Mouse (Mus musculus) kidney, adult 8-10 months (tissue): ENCODE data around the gene Pbld1.
"Not testable (repeated sequence)": the region's sequence is repeated elsewhere in the genome, so short reads cannot be mapped to it uniquely, and the experiment has no call there.

Experiments
- DNase-seq, 2 experiments: peaks; one replicate each; pipeline ENCODE4 v3.0.0; 2022

The Pbld1 gene

GRCm38 (mm10) chr10:63043154-63043553 is 16.8 kb upstream of the Pbld1 start:
- no peak for DNase-seq

- no peak for DNase-seq
These were observed 12.2 kb upstream of the Pbld1 start for GRCm38 (mm10) chr10:63047751-63048150.

- DNase-seq = peak in 1 of 2 experiments; percentile 51
These were observed 10.9 kb upstream of the Pbld1 start for GRCm38 (mm10) chr10:63049106-63049505.

GRCm38 (mm10) chr10:63051267-63051666 is 8.7 kb upstream of the Pbld1 start:
- no peak for DNase-seq

- DNase-seq = no peak
These were observed 8.0 kb upstream of the Pbld1 start for GRCm38 (mm10) chr10:63052011-63052410.

GRCm38 (mm10) chr10:63053007-63053406 is 7.0 kb upstream of the Pbld1 start:
- no peak for DNase-seq

GRCm38 (mm10) chr10:63054071-63054470 is 5.9 kb upstream of the Pbld1 start:
- DNase-seq = not testable (repeated sequence)

- no peak for DNase-seq
These were observed 5.4 kb upstream of the Pbld1 start for GRCm38 (mm10) chr10:63054586-63054985.

- DNase-seq = peak; percentile 71 to 75
These were observed 2.8 kb upstream of the Pbld1 start for GRCm38 (mm10) chr10:63056966-63057750.

GRCm38 (mm10) chr10:63060406-63060805 is 444 bp downstream of the Pbld1 start:
- DNase-seq = peak; percentile 85 to 86

GRCm38 (mm10) chr10:63061266-63061665 is 1.3 kb downstream of the Pbld1 start:
- peak; percentile 63 to 78 for DNase-seq

GRCm38 (mm10) chr10:63062696-63063095 is 2.7 kb downstream of the Pbld1 start:
- DNase-seq = peak; percentile 80 to 89

GRCm38 (mm10) chr10:63063365-63063764 is 3.4 kb downstream of the Pbld1 start:
- no peak for DNase-seq

GRCm38 (mm10) chr10:63064516-63064915 is 4.6 kb downstream of the Pbld1 start:
- peak; percentile 50 to 65 for DNase-seq

GRCm38 (mm10) chr10:63065561-63065960 is 5.6 kb downstream of the Pbld1 start:
- peak; percentile 26 to 29 for DNase-seq

GRCm38 (mm10) chr10:63065988-63066387 is 6.0 kb downstream of the Pbld1 start:
- DNase-seq = peak; percentile 78 to 87

GRCm38 (mm10) chr10:63086304-63086703 is 26.3 kb downstream of the Pbld1 start:
- no peak for DNase-seq

GRCm38 (mm10) chr10:63089103-63089757 is 29.3 kb downstream of the Pbld1 start:
- no peak for DNase-seq

GRCm38 (mm10) chr10:63089758-63090571 is 30.0 kb downstream of the Pbld1 start:
- no peak for DNase-seq

- no peak for DNase-seq
These were observed 32.0 kb downstream of the Pbld1 start for GRCm38 (mm10) chr10:63091915-63092314.

GRCm38 (mm10) chr10:63092616-63093550 is 32.9 kb downstream of the Pbld1 start:
- no peak for DNase-seq

GRCm38 (mm10) chr10:63096757-63097156 is 36.8 kb downstream of the Pbld1 start:
- no peak for DNase-seq
